Comparison of ENCODE assay signal across 7 mouse cellular contexts in the genomic region with DNA sequence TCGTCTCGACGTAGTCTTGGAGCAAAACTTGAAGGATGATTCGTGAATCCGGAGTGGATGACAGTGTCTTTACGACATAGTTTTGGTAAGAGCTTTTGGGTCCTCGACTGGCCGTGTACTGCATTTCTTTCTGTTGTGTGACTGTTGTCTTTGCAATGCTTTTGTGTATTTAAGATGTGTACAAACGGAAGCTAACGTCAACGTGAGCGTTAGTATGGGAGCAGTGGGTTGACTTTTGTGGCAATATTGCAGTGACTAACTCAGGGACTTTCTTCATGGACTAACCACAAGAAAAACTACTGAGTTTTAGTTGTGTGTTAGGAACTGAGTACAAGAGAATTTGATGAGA. TPM values are rescaled to one million over a fixed set of nuclear protein-coding genes. Genes with fewer than 3 reads are reported as not detected.
A peak's percentile ranks its signal among the peaks of the same experiment; 100 is the strongest.
DNase-seq lines count a peak whose midpoint lies in the region; ATAC-seq and TF ChIP-seq lines count a peak whose summit lies in the region.

No protein-coding gene starts in this region.

- WGBS in forebrain, embryonic 10.5 days: under 1% methylated on average over 12 of the region's 12 CpGs
- under 1% methylated on average over 12 of the region's 12 CpGs for WGBS in liver, embryonic 12.5 days (ENCODE audit: insufficient replicate concordance)
- 0% methylated on average over 12 of the region's 12 CpGs for WGBS in stomach, postnatal 0 days

- no peaks in the 10 kb centered on the region; the same call in none of the 2 replicates for H3K4me1 ChIP-seq in testis, adult 2 months (ENCODE audit: control insufficient read depth, insufficient read depth, low read length)
- H3K4me1 ChIP-seq in forebrain, embryonic 10.5 days: peaks cover 42% of the 10 kb centered on the region
- peaks cover 43% of the 10 kb centered on the region for H3K4me1 ChIP-seq in liver, embryonic 12.5 days
- H3K4me1 ChIP-seq in stomach, postnatal 0 days (replicated peaks; ENCODE audit: control insufficient read depth, insufficient read depth): peaks cover 5% of the 10 kb centered on the region; the same call in 1 of the 2 replicates

- H3K27ac ChIP-seq in testis, adult 2 months (ENCODE audit: control insufficient read depth, insufficient read depth, low read depth, low read length): peak overlapping the region; percentile 80
- H3K27ac ChIP-seq in forebrain, embryonic 10.5 days: peak overlapping the region; percentile 93
- H3K27ac ChIP-seq in liver, embryonic 12.5 days: peak overlapping the region; percentile 79
- no peak overlapping the region; the same call in 1 of the 2 replicates for H3K27ac ChIP-seq in stomach, postnatal 0 days (replicated peaks)

- TF ChIP-seq CTCF in testis, adult 2 months (IDR thresholded peaks at IDR 0.05; ENCODE audit: control insufficient read depth, insufficient read depth, insufficient replicate concordance, low read depth, low read length): no peak
- no peak for TF ChIP-seq CTCF in stomach, postnatal 0 days (IDR thresholded peaks at IDR 0.05; ENCODE audit: low read depth)

- no peaks in the 10 kb centered on the region for H3K27me3 ChIP-seq in testis, adult 2 months (ENCODE audit: control insufficient read depth, insufficient read depth, low read length)
- H3K27me3 ChIP-seq in forebrain, embryonic 10.5 days (ENCODE audit: poor library complexity, severe bottlenecking): no peaks in the 10 kb centered on the region
- no peaks in the 10 kb centered on the region for H3K27me3 ChIP-seq in liver, embryonic 12.5 days (replicated peaks)
- H3K27me3 ChIP-seq in stomach, postnatal 0 days (ENCODE audit: control insufficient read depth, insufficient read depth, low read length): no peaks in the 10 kb centered on the region

- H3K4me2 ChIP-seq in liver, embryonic 12.5 days: peak overlapping the region; percentile 90
- H3K4me2 ChIP-seq in stomach, postnatal 0 days (replicated peaks; ENCODE audit: low read depth): peak overlapping the region; percentile 69

- peak overlapping the region; percentile 83 for H3K9ac ChIP-seq in liver, embryonic 12.5 days
- peak overlapping the region; percentile 74 for H3K9ac ChIP-seq in stomach, postnatal 0 days (ENCODE audit: low read length)

- no peak for DNase-seq in testis, postnatal 10 days (ENCODE audit: low spot score)
- DNase-seq in forebrain, embryonic 10.5 days (ENCODE audit: extremely low spot score, low spot score): no peak
- DNase-seq in stomach, postnatal 0 days (ENCODE audit: low spot score): no peak
- no peak for DNase-seq in gastrocnemius, adult 18-20 months (ENCODE audit: low spot score)
- DNase-seq in adrenal gland, adult (ENCODE audit: inconsistent age in 2 of 2, low spot score in 1 of 2): no peak

- no peak for TF ChIP-seq POLR2A in testis, adult 2 months (IDR thresholded peaks at IDR 0.05; ENCODE audit: control insufficient read depth, low read depth, low read length)

- no peaks in the 10 kb centered on the region for H3K9me3 ChIP-seq in forebrain, embryonic 10.5 days
- H3K9me3 ChIP-seq in liver, embryonic 12.5 days (replicated peaks): no peaks in the 10 kb centered on the region
- no peaks in the 10 kb centered on the region for H3K9me3 ChIP-seq in stomach, postnatal 0 days (ENCODE audit: control insufficient read depth, low read length)

- no peak for TF ChIP-seq EP300 in stomach, postnatal 0 days (optimal IDR thresholded peaks at IDR 0.05)

- H3K36me3 ChIP-seq in testis, adult 2 months (ENCODE audit: control insufficient read depth, insufficient read depth, low read length): no peaks in the 10 kb centered on the region
- peaks cover 26% of the 10 kb centered on the region for H3K36me3 ChIP-seq in forebrain, embryonic 10.5 days (replicated peaks)
- peaks cover 33% of the 10 kb centered on the region for H3K36me3 ChIP-seq in liver, embryonic 12.5 days
- H3K36me3 ChIP-seq in stomach, postnatal 0 days (ENCODE audit: control insufficient read depth, insufficient read depth, low read length): no peaks in the 10 kb centered on the region

- peak overlapping the region; percentile 94 for H3K4me3 ChIP-seq in testis, adult 2 months (ENCODE audit: control insufficient read depth, low read depth, low read length)
- H3K4me3 ChIP-seq in forebrain, embryonic 10.5 days: peak overlapping the region; percentile 74
- H3K4me3 ChIP-seq in liver, embryonic 12.5 days: peak overlapping the region; percentile 71
- H3K4me3 ChIP-seq in stomach, postnatal 0 days (ENCODE audit: low read depth, low read length): peak overlapping the region; percentile 70

- ATAC-seq in liver, embryonic 12.5 days: no peak
- ATAC-seq in stomach, postnatal 0 days (ENCODE audit: low FRiP score, low TSS enrichment): no peak

RNA-seq across cellular contexts. Expression of a gene that starts 0.7 kb away (rescaled TPM):
- polyA plus RNA-seq in testis, adult 2 months (2012; rRNA removed): 5.5 and 5.7 TPM in 2 replicates
- 45.1 TPM in 2 replicates for polyA plus RNA-seq in forebrain, embryonic 10.5 days (2016; fragmentation: Nextera tagmentation; extraction: Ambion mirVana)
- polyA plus RNA-seq in liver, embryonic 12.5 days (2016; fragmentation: Nextera tagmentation; extraction: Ambion mirVana): 34.2 and 36.3 TPM in 2 replicates
- 9.6 and 10.2 TPM in 2 replicates for polyA plus RNA-seq in stomach, postnatal 0 days (2015; fragmentation: Nextera tagmentation; extraction: Ambion mirVana)
- total RNA-seq in gastrocnemius, adult 18-20 months (2021): under 1 TPM; 0.34 to 0.66 TPM

RNA-seq across cellular contexts. Expression of a gene that starts 0.8 kb away (rescaled TPM):
- polyA plus RNA-seq in testis, adult 2 months (2012; rRNA removed): 6.3 and 8.0 TPM in 2 replicates
- 79.4 and 79.9 TPM in 2 replicates for polyA plus RNA-seq in forebrain, embryonic 10.5 days (2016; fragmentation: Nextera tagmentation; extraction: Ambion mirVana)
- polyA plus RNA-seq in liver, embryonic 12.5 days (2016; fragmentation: Nextera tagmentation; extraction: Ambion mirVana): 50.2 and 51.1 TPM in 2 replicates
- 15.9 and 16.2 TPM in 2 replicates for polyA plus RNA-seq in stomach, postnatal 0 days (2015; fragmentation: Nextera tagmentation; extraction: Ambion mirVana)
- total RNA-seq in gastrocnemius, adult 18-20 months (2021): 10 to 100 TPM; 12.3 to 14.5 TPM

RNA-seq across cellular contexts. Expression of a gene that starts 36.6 kb away (rescaled TPM):
- polyA plus RNA-seq in testis, adult 2 months (2012; rRNA removed): 2.4 and 3.2 TPM in 2 replicates
- polyA plus RNA-seq in forebrain, embryonic 10.5 days (2016; fragmentation: Nextera tagmentation; extraction: Ambion mirVana): 6.6 and 7.2 TPM in 2 replicates
- 2.5 and 3.1 TPM in 2 replicates for polyA plus RNA-seq in liver, embryonic 12.5 days (2016; fragmentation: Nextera tagmentation; extraction: Ambion mirVana)
- 2.2 and 2.8 TPM in 2 replicates for polyA plus RNA-seq in stomach, postnatal 0 days (2015; fragmentation: Nextera tagmentation; extraction: Ambion mirVana)
- total RNA-seq in gastrocnemius, adult 18-20 months (2021): 1 to 10 TPM; 7.3 to 7.6 TPM
